Mouse (Mus musculus): ENCODE measurements around the gene Kif6. TPM values are rescaled to one million over a fixed set of nuclear protein-coding genes. Genes with fewer than 3 reads are reported as not detected.

The Kif6 gene
- polyA plus RNA-seq, 1 experiment from 2014 or later: 3.7 TPM

DNA sequence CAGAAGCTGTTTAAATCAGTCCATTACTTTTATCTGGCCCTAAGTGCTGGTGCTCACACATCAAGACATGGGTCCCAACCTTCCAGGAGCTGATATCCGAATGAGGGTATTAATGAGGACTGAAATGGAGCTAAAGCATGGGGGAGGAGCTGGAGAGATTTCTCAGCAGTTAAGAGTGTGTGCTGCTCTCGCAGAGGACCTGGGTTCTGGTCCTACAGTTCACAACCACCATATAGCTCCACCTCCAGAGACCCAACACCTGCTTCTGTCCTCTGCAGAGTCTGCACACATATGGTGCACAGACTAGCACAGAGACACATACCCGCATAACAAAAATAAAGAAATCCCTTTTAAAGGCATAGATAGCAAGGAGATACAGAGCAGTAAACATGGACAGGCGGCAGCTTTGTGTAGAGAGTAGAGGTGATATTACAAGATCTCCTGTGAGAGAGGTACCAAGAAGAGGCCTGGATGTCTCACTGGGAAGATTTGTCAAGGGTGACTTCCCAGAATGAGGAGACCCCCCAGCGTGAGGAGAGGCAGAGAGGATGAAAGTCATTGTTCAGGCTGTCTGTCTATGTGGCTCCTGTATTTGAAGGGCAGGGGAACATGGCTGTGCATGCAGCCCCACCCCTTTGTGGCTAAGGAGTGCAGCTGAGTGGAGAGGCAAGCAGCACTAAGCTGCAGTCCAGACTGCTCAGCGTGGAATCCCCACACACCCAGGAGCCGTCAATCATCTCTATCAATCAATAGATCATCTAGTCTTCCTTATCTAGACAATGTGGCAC lies 173.4 kb downstream of the Kif6 start:
- Histone ChIP-seq H3K27ac (no peak overlapping the region), H3K4me3 (replicated peaks; ENCODE audit: low read length) (no peak overlapping the region), H3K36me3 (replicated peaks; ENCODE audit: control insufficient read depth, insufficient read depth) (no peaks in the 10 kb centered on the region), H3K27me3 (ENCODE audit: control insufficient read depth, insufficient read depth, low read length) (no peaks in the 10 kb centered on the region), H3K4me2 (replicated peaks) (no peak overlapping the region), H3K9ac (no peak overlapping the region), H3K9me3 (ENCODE audit: control insufficient read depth, low read length) (no peaks in the 10 kb centered on the region), H3K4me1 (replicated peaks; ENCODE audit: control insufficient read depth, insufficient read depth, low read length) (0 out of 2 replicates have a peak, but pooled peaks cover 2% of the 10 kb centered on the region)
- 61% methylated on average over 7 of the region's 7 CpGs for WGBS
- ATAC-seq (ENCODE audit: low FRiP score): no peak
- no peak for DNase-seq (ENCODE audit: low spot score)

DNA sequence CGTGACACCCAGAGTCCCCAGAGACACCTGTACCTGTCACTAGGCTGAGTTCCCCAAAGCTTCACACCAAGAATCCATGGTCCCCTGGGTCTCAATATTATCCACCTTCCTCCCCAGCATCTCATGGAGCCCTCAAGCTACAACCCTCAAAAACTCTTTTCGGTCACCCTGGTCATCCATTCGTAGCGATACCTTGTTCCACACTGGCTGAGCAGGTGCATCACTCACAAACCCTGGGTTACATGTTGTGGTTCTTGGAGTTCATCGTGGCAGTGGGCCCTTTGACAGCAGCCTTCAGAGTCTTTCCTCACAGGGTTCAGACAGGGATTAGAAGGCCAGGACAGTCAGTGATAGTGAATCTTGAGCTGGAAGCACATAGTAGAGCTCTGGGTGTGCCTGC lies 176.6 kb downstream of the Kif6 start:
- no peaks in the 10 kb centered on the region for H3K36me3 ChIP-seq (replicated peaks; ENCODE audit: control insufficient read depth, insufficient read depth)
- no peak overlapping the region for H3K27ac ChIP-seq
- ATAC-seq (ENCODE audit: low FRiP score) (no peak), DNase-seq (ENCODE audit: low spot score) (no peak)
- H3K9me3 ChIP-seq (ENCODE audit: control insufficient read depth, low read length): no peaks in the 10 kb centered on the region
- H3K4me1 ChIP-seq (replicated peaks; ENCODE audit: control insufficient read depth, insufficient read depth, low read length): 0 out of 2 replicates have a peak, but pooled peaks cover 2% of the 10 kb centered on the region
- H3K9ac ChIP-seq: no peak overlapping the region
- no peak overlapping the region for H3K4me2 ChIP-seq (replicated peaks)
- no peaks in the 10 kb centered on the region for H3K27me3 ChIP-seq (ENCODE audit: control insufficient read depth, insufficient read depth, low read length)
- H3K4me3 ChIP-seq (replicated peaks; ENCODE audit: low read length): no peak overlapping the region
- WGBS: 97% methylated on average over 5 of the region's 5 CpGs

DNA sequence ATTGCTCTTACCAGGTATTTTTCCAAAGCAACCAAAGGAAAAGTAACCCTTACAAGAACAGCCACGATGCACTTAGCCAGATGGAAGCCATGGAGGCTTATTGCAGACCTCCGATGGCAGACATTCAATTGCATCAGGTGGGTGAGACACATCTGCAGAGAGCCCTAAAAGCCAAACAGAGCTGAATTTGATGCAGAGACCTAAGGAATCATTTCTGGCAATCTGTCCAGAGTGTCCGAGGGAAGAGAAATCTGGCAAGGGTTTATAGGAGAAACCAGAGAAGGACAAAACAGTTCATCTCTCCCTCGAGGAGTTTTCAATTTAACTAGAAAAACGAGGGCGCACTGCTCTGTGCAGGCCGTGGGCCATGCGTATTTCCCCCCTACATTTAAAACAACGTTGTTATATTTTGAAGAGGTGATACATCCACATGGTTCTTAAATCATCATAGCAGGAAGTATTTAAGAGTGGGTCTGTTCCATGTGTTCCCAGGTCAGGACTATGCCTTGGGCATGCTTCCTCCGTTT lies 177.3 kb downstream of the Kif6 start:
- Histone ChIP-seq H3K4me1 (replicated peaks; ENCODE audit: control insufficient read depth, insufficient read depth, low read length) (0 out of 2 replicates have a peak, but pooled peaks cover 2% of the 10 kb centered on the region), H3K9ac (no peak overlapping the region), H3K27ac (no peak overlapping the region), H3K9me3 (ENCODE audit: control insufficient read depth, low read length) (no peaks in the 10 kb centered on the region), H3K4me3 (replicated peaks; ENCODE audit: low read length) (no peak overlapping the region), H3K27me3 (ENCODE audit: control insufficient read depth, insufficient read depth, low read length) (no peaks in the 10 kb centered on the region), H3K4me2 (replicated peaks) (no peak overlapping the region), H3K36me3 (replicated peaks; ENCODE audit: control insufficient read depth, insufficient read depth) (no peaks in the 10 kb centered on the region)
- no peak for ATAC-seq (ENCODE audit: low FRiP score)
- WGBS: 90% methylated on average over 10 of the region's 10 CpGs
- no peak for DNase-seq (ENCODE audit: low spot score)

DNA sequence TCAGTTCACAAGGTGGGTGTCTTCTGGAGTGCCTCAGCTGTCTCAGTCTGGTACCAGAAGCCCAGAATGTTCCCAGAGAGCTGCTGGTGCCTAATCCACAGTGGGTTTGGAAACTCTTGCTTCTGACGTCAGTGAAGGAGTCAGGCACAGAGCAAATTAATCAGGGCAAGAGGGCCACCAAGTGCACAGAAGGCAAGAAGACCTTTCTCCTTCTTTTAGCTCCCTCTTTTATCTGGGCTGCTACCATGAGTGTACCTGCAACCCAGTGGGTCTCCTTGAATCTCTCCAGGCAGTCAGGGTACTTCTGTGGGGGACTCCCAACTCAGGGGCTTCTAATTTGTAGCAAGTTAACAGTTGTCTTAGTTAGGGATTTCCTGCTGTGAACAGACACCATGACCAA lies 178.0 kb downstream of the Kif6 start:
- H3K4me2 ChIP-seq (replicated peaks): no peak overlapping the region
- no peaks in the 10 kb centered on the region for H3K9me3 ChIP-seq (ENCODE audit: control insufficient read depth, low read length)
- no peak overlapping the region for H3K4me3 ChIP-seq (replicated peaks; ENCODE audit: low read length)
- 96% methylated on average over 1 of the region's 1 CpGs for WGBS
- H3K36me3 ChIP-seq (replicated peaks; ENCODE audit: control insufficient read depth, insufficient read depth): no peaks in the 10 kb centered on the region
- no peaks in the 10 kb centered on the region for H3K27me3 ChIP-seq (ENCODE audit: control insufficient read depth, insufficient read depth, low read length)
- no peak overlapping the region for H3K9ac ChIP-seq
- DNase-seq (ENCODE audit: low spot score) (no peak), ATAC-seq (ENCODE audit: low FRiP score) (no peak)
- no peak overlapping the region for H3K27ac ChIP-seq
- 0 out of 2 replicates have a peak, but pooled peaks cover 2% of the 10 kb centered on the region for H3K4me1 ChIP-seq (replicated peaks; ENCODE audit: control insufficient read depth, insufficient read depth, low read length)

DNA sequence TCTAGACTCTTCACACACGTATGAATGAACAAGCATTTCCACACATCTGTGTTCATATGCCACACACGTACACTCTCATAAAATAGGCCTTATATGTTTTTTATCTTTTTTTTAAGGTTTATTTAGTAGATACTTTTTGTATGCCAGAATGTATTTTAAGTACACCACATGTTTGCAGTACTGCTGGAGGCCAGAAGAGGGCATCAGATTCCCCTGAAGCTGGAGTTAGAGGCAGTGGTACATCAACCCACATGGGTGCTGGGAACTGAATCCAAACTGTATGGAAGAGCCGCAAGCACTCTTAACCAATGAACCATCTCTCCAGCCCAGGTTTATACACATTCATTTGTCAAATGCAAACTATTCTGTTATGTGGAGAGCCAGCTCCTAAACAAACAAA lies 179.0 kb downstream of the Kif6 start:
- DNase-seq (ENCODE audit: low spot score): no peak
- no peak for ATAC-seq (ENCODE audit: low FRiP score)
- Histone ChIP-seq H3K27me3 (ENCODE audit: control insufficient read depth, insufficient read depth, low read length) (no peaks in the 10 kb centered on the region), H3K27ac (no peak overlapping the region), H3K4me2 (replicated peaks) (no peak overlapping the region), H3K4me3 (replicated peaks; ENCODE audit: low read length) (no peak overlapping the region), H3K4me1 (replicated peaks; ENCODE audit: control insufficient read depth, insufficient read depth, low read length) (no peaks in the 10 kb centered on the region), H3K36me3 (replicated peaks; ENCODE audit: control insufficient read depth, insufficient read depth) (no peaks in the 10 kb centered on the region), H3K9me3 (ENCODE audit: control insufficient read depth, low read length) (no peaks in the 10 kb centered on the region), H3K9ac (no peak overlapping the region)
- over 99% methylated on average over 3 of the region's 3 CpGs for WGBS

DNA sequence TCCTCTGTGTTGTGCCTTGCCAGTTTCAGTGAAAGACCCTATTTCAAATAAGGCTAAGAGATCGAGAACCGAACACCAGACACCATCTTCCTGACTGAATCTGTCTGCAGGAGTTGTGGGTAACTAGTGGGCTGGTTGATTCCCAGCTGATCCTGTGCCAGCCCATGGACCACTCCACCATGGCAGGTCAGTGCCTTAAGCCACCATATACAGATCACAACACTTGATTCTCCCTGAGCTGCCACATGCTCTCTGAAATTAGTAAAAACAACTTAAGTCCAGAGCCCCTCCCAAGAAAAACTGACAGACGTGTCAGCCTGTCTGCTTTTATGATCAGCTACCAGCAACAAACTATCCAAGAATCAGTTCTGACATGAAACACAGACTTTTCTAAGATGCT lies 180.3 kb downstream of the Kif6 start:
- 92% methylated on average over 3 of the region's 3 CpGs for WGBS
- DNase-seq (ENCODE audit: low spot score): no peak
- Histone ChIP-seq H3K9ac (no peak overlapping the region), H3K4me3 (replicated peaks; ENCODE audit: low read length) (no peak overlapping the region), H3K9me3 (ENCODE audit: control insufficient read depth, low read length) (no peaks in the 10 kb centered on the region), H3K36me3 (replicated peaks; ENCODE audit: control insufficient read depth, insufficient read depth) (no peaks in the 10 kb centered on the region), H3K27ac (no peak overlapping the region), H3K27me3 (ENCODE audit: control insufficient read depth, insufficient read depth, low read length) (no peaks in the 10 kb centered on the region), H3K4me1 (replicated peaks; ENCODE audit: control insufficient read depth, insufficient read depth, low read length) (no peaks in the 10 kb centered on the region), H3K4me2 (replicated peaks) (no peak overlapping the region)
- no peak for ATAC-seq (ENCODE audit: low FRiP score)

DNA sequence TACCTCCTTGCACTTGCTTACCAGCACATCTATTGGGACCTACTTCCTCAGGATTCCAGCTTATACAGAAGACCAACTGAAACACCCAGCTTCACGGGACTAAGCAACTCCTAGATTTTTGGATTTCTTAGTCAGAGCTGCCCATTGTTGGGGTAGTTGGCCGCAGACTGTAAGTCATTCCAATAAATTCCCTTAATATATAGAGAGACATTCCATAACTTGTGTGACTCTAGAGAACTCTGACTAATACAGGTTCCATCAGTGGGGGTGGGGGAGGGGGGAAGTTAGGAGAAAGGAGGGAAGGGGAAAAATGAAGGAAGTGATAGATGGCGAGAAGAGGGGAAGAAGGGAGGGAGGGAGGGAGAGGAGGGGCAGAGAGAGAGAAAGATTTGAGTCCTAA lies 181.2 kb downstream of the Kif6 start:
- H3K27ac ChIP-seq: no peak overlapping the region
- no peak for ATAC-seq (ENCODE audit: low FRiP score)
- no peaks in the 10 kb centered on the region for H3K4me1 ChIP-seq (replicated peaks; ENCODE audit: control insufficient read depth, insufficient read depth, low read length)
- no peaks in the 10 kb centered on the region for H3K9me3 ChIP-seq (ENCODE audit: control insufficient read depth, low read length)
- 86% methylated on average over 3 of the region's 3 CpGs for WGBS
- H3K36me3 ChIP-seq (replicated peaks; ENCODE audit: control insufficient read depth, insufficient read depth): no peaks in the 10 kb centered on the region
- no peak overlapping the region for H3K4me2 ChIP-seq (replicated peaks)
- H3K27me3 ChIP-seq (ENCODE audit: control insufficient read depth, insufficient read depth, low read length): no peaks in the 10 kb centered on the region
- DNase-seq (ENCODE audit: low spot score): no peak
- no peak overlapping the region for H3K9ac ChIP-seq
- H3K4me3 ChIP-seq (replicated peaks; ENCODE audit: low read length): no peak overlapping the region

DNA sequence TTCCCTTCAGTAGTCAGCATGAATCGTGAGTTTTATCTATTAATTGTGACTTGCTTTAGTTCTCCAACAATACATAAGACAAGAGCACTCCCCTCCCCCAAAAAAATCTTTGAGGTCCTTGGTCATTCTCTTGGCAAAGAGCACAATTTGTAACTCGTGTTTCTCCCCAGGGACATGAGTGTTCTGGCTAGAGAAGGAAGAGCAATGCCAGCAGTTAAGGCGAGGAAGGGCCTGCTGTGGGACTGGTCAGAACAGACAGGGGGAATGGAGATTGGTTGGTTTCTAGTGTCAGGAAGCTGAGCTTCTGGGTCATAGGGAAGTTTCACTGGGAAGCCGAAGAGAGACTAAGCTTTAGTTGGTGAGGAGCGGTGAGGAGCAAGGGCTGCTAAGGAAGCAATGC lies 184.2 kb downstream of the Kif6 start:
- Histone ChIP-seq H3K4me3 (replicated peaks; ENCODE audit: low read length) (no peak overlapping the region), H3K9me3 (ENCODE audit: control insufficient read depth, low read length) (no peaks in the 10 kb centered on the region; the same call in 1 of the 2 replicates), H3K4me2 (replicated peaks) (no peak overlapping the region), H3K9ac (no peak overlapping the region), H3K4me1 (replicated peaks; ENCODE audit: control insufficient read depth, insufficient read depth, low read length) (no peaks in the 10 kb centered on the region), H3K27me3 (ENCODE audit: control insufficient read depth, insufficient read depth, low read length) (no peaks in the 10 kb centered on the region), H3K36me3 (replicated peaks; ENCODE audit: control insufficient read depth, insufficient read depth) (no peaks in the 10 kb centered on the region), H3K27ac (no peak overlapping the region)
- ATAC-seq (ENCODE audit: low FRiP score): no peak
- WGBS: 77% methylated on average over 5 of the region's 5 CpGs
- DNase-seq (ENCODE audit: low spot score): no peak

DNA sequence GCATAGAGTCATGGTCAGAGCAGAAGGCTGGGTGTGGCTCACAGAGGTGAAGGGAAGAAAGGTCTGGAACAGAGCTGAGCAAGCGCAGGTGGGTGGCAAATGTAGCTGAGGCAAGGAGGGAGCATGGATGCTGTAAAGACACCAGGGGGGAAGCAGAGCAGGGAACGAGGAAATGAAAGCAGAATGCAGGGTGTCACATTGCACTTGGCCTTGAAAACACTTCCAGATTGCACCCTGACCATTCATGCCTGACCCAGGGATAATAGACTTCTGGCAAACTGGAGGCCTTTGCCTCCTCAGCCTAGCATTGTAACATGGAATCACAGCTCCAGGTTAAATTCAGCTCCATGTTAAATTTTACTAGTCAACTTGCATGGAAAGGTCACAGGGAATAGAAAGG lies 185.2 kb downstream of the Kif6 start:
- Histone ChIP-seq H3K4me3 (replicated peaks; ENCODE audit: low read length) (no peak overlapping the region), H3K36me3 (replicated peaks; ENCODE audit: control insufficient read depth, insufficient read depth) (no peaks in the 10 kb centered on the region), H3K27ac (no peak overlapping the region), H3K4me2 (replicated peaks) (no peak overlapping the region), H3K4me1 (replicated peaks; ENCODE audit: control insufficient read depth, insufficient read depth, low read length) (no peaks in the 10 kb centered on the region), H3K27me3 (ENCODE audit: control insufficient read depth, insufficient read depth, low read length) (no peaks in the 10 kb centered on the region), H3K9me3 (ENCODE audit: control insufficient read depth, low read length) (no peaks in the 10 kb centered on the region; the same call in 1 of the 2 replicates), H3K9ac (no peak overlapping the region)
- no peak for DNase-seq (ENCODE audit: low spot score)
- WGBS: 67% methylated on average over 2 of the region's 2 CpGs
- no peak for ATAC-seq (ENCODE audit: low FRiP score)
